Mouse (Mus musculus): ENCODE data around the gene Apol9b.

GRCm38 (mm10) chr15:77764391-77765006, 35.7 kb downstream of the Apol9b start:
- TF ChIP-seq POLR2A (IDR thresholded peaks at IDR 0.05; ENCODE audit: low read depth, low read length) (no peak), CTCF (conservative IDR thresholded peaks at IDR 0.05; ENCODE audit: insufficient read depth, insufficient read length, low read depth, low read length) (no peak)
